Mouse (Mus musculus): ENCODE results near the gene Zfp174. TPM values are rescaled to one million over a fixed set of nuclear protein-coding genes. Genes with fewer than 3 reads are reported as not detected.
A peak's percentile ranks its signal among the peaks of the same experiment; 100 is the strongest.

Gene Zfp174
- polyA plus RNA-seq, 2 experiments, result 1.8 to 2.7 TPM

DNA sequence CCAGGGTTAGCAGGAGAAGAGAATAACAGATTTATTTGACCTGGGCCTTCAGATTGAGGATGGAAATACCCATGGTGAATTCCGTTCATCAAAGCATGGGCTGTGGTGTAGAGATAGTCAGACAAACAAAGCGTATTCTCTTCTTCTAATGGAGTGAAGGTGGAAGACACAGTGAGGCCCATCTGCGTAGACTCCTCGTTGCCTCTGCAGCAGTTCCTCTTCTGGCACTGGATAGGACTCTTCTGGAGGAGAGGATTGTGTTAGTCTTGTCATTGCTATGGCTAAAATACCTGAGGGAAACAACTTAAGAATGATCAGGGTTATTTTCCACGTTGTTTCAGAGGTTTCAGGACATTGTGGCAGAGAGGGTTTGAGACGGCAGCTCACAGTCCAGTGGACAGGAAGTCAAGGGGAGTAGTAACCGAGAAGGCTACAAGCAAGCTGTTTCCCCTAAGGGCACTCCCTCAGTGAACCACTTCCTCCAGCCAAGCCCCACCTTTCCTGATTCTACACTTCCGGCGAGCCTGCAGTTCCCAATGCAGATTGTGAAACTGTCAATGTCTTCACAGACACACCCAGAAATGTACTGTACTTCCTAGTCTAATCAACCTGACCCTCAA, 48.2 kb downstream of the Zfp174 start:
- no peak overlapping the region for H3K4me2 ChIP-seq (replicated peaks; ENCODE audit: low read depth, low read length, severe bottlenecking)
- H3K27me3 ChIP-seq (ENCODE audit: control insufficient read depth, insufficient read depth, low read length), result no peaks in the 10 kb centered on the region
- no peaks in the 10 kb centered on the region for H3K9me3 ChIP-seq (ENCODE audit: control insufficient read depth, low read length)
- no peak overlapping the region for H3K4me3 ChIP-seq (replicated peaks; ENCODE audit: low read length)
- WGBS, result 70% methylated on average over 9 of the region's 9 CpGs
- DNase-seq (ENCODE audit: low spot score) (peak; percentile 26), ATAC-seq (ENCODE audit: low FRiP score, low read depth) (no peak)
- TF ChIP-seq POLR2A (IDR thresholded peaks at IDR 0.05; ENCODE audit: borderline replicate concordance, extremely low read depth, insufficient read depth, insufficient read length), result no peak
- peaks cover 40% of the 10 kb centered on the region for H3K36me3 ChIP-seq (ENCODE audit: control insufficient read depth, insufficient read depth, low read length)
- 0 out of 2 replicates have a peak overlapping the region, but pooled peaks have one; percentile 50 for H3K27ac ChIP-seq (replicated peaks; ENCODE audit: low read depth, low read length)
- no peaks in the 10 kb centered on the region for H3K4me1 ChIP-seq (ENCODE audit: control insufficient read depth, insufficient read depth, low read length)
- no peak overlapping the region for H3K9ac ChIP-seq (ENCODE audit: low read depth, low read length, severe bottlenecking)

- H3K27ac ChIP-seq (replicated peaks; ENCODE audit: low read depth, low read length), result no peak overlapping the region
- H3K36me3 ChIP-seq (ENCODE audit: control insufficient read depth, insufficient read depth, low read length), result peaks cover 47% of the 10 kb centered on the region
- no peak overlapping the region for H3K9ac ChIP-seq (ENCODE audit: low read depth, low read length, severe bottlenecking)
- no peaks in the 10 kb centered on the region for H3K9me3 ChIP-seq (ENCODE audit: control insufficient read depth, low read length)
- WGBS, result 75% methylated on average over 6 of the region's 6 CpGs
- no peaks in the 10 kb centered on the region for H3K27me3 ChIP-seq (ENCODE audit: control insufficient read depth, insufficient read depth, low read length)
- H3K4me3 ChIP-seq (replicated peaks; ENCODE audit: low read length), result no peak overlapping the region
- no peak for TF ChIP-seq POLR2A (IDR thresholded peaks at IDR 0.05; ENCODE audit: borderline replicate concordance, extremely low read depth, insufficient read depth, insufficient read length)
- H3K4me1 ChIP-seq (ENCODE audit: control insufficient read depth, insufficient read depth, low read length), result no peaks in the 10 kb centered on the region
- no peak for DNase-seq (ENCODE audit: low spot score)
- ATAC-seq (ENCODE audit: low FRiP score, low read depth), result no peak
- no peak overlapping the region for H3K4me2 ChIP-seq (replicated peaks; ENCODE audit: low read depth, low read length, severe bottlenecking)
Observed at GRCm38 (mm10) chr16:3896046-3896445, 49.0 kb downstream of the Zfp174 start.

- no peak overlapping the region for H3K27ac ChIP-seq (replicated peaks; ENCODE audit: low read depth, low read length)
- DNase-seq (ENCODE audit: low spot score) (no peak), ATAC-seq (ENCODE audit: low FRiP score, low read depth) (no peak)
- no peaks in the 10 kb centered on the region for H3K4me1 ChIP-seq (ENCODE audit: control insufficient read depth, insufficient read depth, low read length)
- H3K4me3 ChIP-seq (replicated peaks; ENCODE audit: low read length), result no peak overlapping the region
- H3K9ac ChIP-seq (ENCODE audit: low read depth, low read length, severe bottlenecking), result no peak overlapping the region
- H3K9me3 ChIP-seq (ENCODE audit: control insufficient read depth, low read length), result no peaks in the 10 kb centered on the region
- peaks cover 52% of the 10 kb centered on the region for H3K36me3 ChIP-seq (ENCODE audit: control insufficient read depth, insufficient read depth, low read length)
- TF ChIP-seq POLR2A (IDR thresholded peaks at IDR 0.05; ENCODE audit: borderline replicate concordance, extremely low read depth, insufficient read depth, insufficient read length), result no peak
- 82% methylated on average over 1 of the region's 1 CpGs for WGBS
- no peaks in the 10 kb centered on the region for H3K27me3 ChIP-seq (ENCODE audit: control insufficient read depth, insufficient read depth, low read length)
- no peak overlapping the region for H3K4me2 ChIP-seq (replicated peaks; ENCODE audit: low read depth, low read length, severe bottlenecking)
Observed at GRCm38 (mm10) chr16:3896553-3896952, 49.5 kb downstream of the Zfp174 start.

DNA sequence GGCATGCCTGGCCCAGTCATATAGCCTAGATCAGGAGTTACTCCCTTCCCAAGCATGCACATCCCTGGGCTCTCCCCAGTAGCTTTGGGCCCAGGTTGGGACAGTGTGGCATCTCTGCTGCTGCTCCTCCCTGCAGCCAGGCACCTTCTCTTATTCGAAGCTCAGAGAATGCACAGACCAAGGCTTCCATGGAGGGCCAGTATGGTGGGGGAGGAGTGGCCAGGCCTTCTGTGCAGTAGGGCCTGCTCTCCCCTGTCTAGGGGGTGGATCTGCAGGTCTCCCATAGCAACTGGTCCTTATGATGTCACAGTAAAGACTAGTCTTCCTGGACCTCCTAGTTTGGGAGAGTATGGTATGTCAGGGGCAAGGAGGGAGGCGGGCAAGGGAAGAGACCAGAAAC, 60.4 kb downstream of the Zfp174 start:
- TF ChIP-seq POLR2A (IDR thresholded peaks at IDR 0.05; ENCODE audit: borderline replicate concordance, extremely low read depth, insufficient read depth, insufficient read length), result no peak
- Histone ChIP-seq H3K27me3 (ENCODE audit: control insufficient read depth, insufficient read depth, low read length) (no peaks in the 10 kb centered on the region), H3K4me2 (replicated peaks; ENCODE audit: low read depth, low read length, severe bottlenecking) (no peak overlapping the region), H3K36me3 (ENCODE audit: control insufficient read depth, insufficient read depth, low read length) (peaks cover 47% of the 10 kb centered on the region), H3K9me3 (ENCODE audit: control insufficient read depth, low read length) (no peaks in the 10 kb centered on the region), H3K4me3 (replicated peaks; ENCODE audit: low read length) (0 out of 2 replicates have a peak overlapping the region, but pooled peaks have one; percentile 53), H3K4me1 (ENCODE audit: control insufficient read depth, insufficient read depth, low read length) (peaks cover 4% of the 10 kb centered on the region; the same call in 1 of the 2 replicates), H3K9ac (ENCODE audit: low read depth, low read length, severe bottlenecking) (no peak overlapping the region), H3K27ac (replicated peaks; ENCODE audit: low read depth, low read length) (no peak overlapping the region)
- WGBS, result 83% methylated on average over 2 of the region's 2 CpGs
- DNase-seq (ENCODE audit: low spot score) (no peak), ATAC-seq (ENCODE audit: low FRiP score, low read depth) (no peak)

Other genes starting within 250 kb of the Zfp174 start
- gene Mefv, start 129.2 kb upstream of the Zfp174 start, polyA plus RNA-seq (2012; rRNA removed), result 0.04 TPM in 1 of 2 replicates, not detected in the other
- gene Mefv, start 129.2 kb upstream of the Zfp174 start, polyA plus RNA-seq (2014; fragmentation: Nextera tagmentation; extraction: Ambion mirVana), result 0.10 TPM in 1 of 2 replicates, not detected in the other
- 14.6 and 16.2 TPM in 2 replicates for gene Zfp263, start 103.2 kb upstream of the Zfp174 start, polyA plus RNA-seq (2012; rRNA removed)
- 27.6 and 27.8 TPM in 2 replicates for gene Zfp263, start 103.2 kb upstream of the Zfp174 start, polyA plus RNA-seq (2014; fragmentation: Nextera tagmentation; extraction: Ambion mirVana)
- gene Olfr15, start 16.4 kb upstream of the Zfp174 start, polyA plus RNA-seq (2012; rRNA removed), result not detected in 2 replicates
- gene Olfr15, start 16.4 kb upstream of the Zfp174 start, polyA plus RNA-seq (2014; fragmentation: Nextera tagmentation; extraction: Ambion mirVana), result not detected in 2 replicates
- 59.5 and 72.1 TPM in 2 replicates for gene Naa60, start 25.1 kb downstream of the Zfp174 start, polyA plus RNA-seq (2012; rRNA removed)
- 62.2 and 63.0 TPM in 2 replicates for gene Naa60, start 25.1 kb downstream of the Zfp174 start, polyA plus RNA-seq (2014; fragmentation: Nextera tagmentation; extraction: Ambion mirVana)
- gene Zfp597, start 37.3 kb downstream of the Zfp174 start, polyA plus RNA-seq (2012; rRNA removed), result 5.1 and 7.0 TPM in 2 replicates
- 5.7 and 7.9 TPM in 2 replicates for gene Zfp597, start 37.3 kb downstream of the Zfp174 start, polyA plus RNA-seq (2014; fragmentation: Nextera tagmentation; extraction: Ambion mirVana)
- 0.37 and 0.78 TPM in 2 replicates for gene Gm20695, start 37.4 kb downstream of the Zfp174 start, polyA plus RNA-seq (2012; rRNA removed)
- gene Gm20695, start 37.4 kb downstream of the Zfp174 start, polyA plus RNA-seq (2014; fragmentation: Nextera tagmentation; extraction: Ambion mirVana), result 2.2 and 3.7 TPM in 2 replicates
- gene 1700037C18Rik, start 61.4 kb downstream of the Zfp174 start, polyA plus RNA-seq (2012; rRNA removed), result 3.2 and 6.8 TPM in 2 replicates
- 4.9 and 5.8 TPM in 2 replicates for gene 1700037C18Rik, start 61.4 kb downstream of the Zfp174 start, polyA plus RNA-seq (2014; fragmentation: Nextera tagmentation; extraction: Ambion mirVana)
- gene Cluap1, start 61.5 kb downstream of the Zfp174 start, polyA plus RNA-seq (2012; rRNA removed), result 17.3 and 28.1 TPM in 2 replicates
- 29.9 and 33.2 TPM in 2 replicates for gene Cluap1, start 61.5 kb downstream of the Zfp174 start, polyA plus RNA-seq (2014; fragmentation: Nextera tagmentation; extraction: Ambion mirVana)
- gene Nlrc3, start 129.4 kb downstream of the Zfp174 start, polyA plus RNA-seq (2012; rRNA removed), result 2.7 and 3.6 TPM in 2 replicates
- gene Nlrc3, start 129.4 kb downstream of the Zfp174 start, polyA plus RNA-seq (2014; fragmentation: Nextera tagmentation; extraction: Ambion mirVana), result 1.1 and 1.2 TPM in 2 replicates
- 46.0 and 47.5 TPM in 2 replicates for gene Slx4, start 156.5 kb downstream of the Zfp174 start, polyA plus RNA-seq (2012; rRNA removed)
- 24.4 and 28.9 TPM in 2 replicates for gene Slx4, start 156.5 kb downstream of the Zfp174 start, polyA plus RNA-seq (2014; fragmentation: Nextera tagmentation; extraction: Ambion mirVana)
- gene Dnase1, start 189.7 kb downstream of the Zfp174 start, polyA plus RNA-seq (2012; rRNA removed), result 0.01 and 0.10 TPM in 2 replicates
- gene Dnase1, start 189.7 kb downstream of the Zfp174 start, polyA plus RNA-seq (2014; fragmentation: Nextera tagmentation; extraction: Ambion mirVana), result 5.3 and 6.2 TPM in 2 replicates
- gene Trap1, start 230.6 kb downstream of the Zfp174 start, polyA plus RNA-seq (2012; rRNA removed), result 87.6 and 95.6 TPM in 2 replicates
- gene Trap1, start 230.6 kb downstream of the Zfp174 start, polyA plus RNA-seq (2014; fragmentation: Nextera tagmentation; extraction: Ambion mirVana), result 82.8 and 86.6 TPM in 2 replicates